Mouse (Mus musculus): ENCODE measurements around the gene Tfe3. TPM values are rescaled to one million over a fixed set of nuclear protein-coding genes. Genes with fewer than 3 reads are reported as not detected.

The Tfe3 gene
- polyA plus RNA-seq (2012; rRNA removed): 16.0 and 21.7 TPM in 2 replicates

GRCm38 (mm10) chrX:7762137-7762920, at the start of gene Tfe3:
Gene Tfe3 (plus strand): TSS chrX:7762560.

DNA sequence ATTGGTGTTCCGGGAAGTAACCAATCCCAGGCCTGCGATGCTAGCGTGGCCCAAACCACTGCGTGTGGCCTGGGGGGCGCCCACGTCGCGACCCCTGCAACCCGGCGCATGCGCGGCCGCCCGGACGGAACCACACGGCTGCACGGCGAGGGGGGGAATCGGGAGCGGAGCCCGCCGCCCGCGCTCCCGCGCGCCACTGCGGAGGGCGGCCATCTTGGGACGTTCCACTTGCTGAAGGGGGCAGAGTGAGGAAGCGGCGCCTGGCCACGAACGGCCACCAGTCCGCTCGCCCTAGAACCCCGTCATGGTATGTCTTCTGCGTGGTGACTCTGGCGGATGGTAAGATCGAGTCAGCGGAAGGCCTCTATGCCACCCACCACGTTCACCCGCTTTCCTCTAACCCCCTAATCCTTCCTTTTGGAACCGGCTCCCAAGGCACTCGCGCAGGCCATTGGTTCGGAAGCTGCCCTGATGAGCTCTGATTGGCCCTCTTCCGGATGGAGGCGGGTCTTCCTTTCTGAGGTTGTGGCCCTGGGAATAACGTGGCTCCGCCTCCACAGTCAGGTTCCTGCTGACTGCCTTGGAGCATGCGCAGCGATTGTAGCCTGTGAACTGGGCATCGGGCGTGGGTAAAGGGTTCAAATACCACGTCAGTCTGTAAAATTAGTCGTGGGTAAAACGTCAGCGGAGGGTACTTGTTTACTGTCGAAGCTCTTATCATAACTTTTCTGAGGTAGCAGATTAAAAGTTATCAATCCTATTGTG, 48.0 kb upstream of the Tfe3 start, which contains the start of gene Wdr45:
Gene Wdr45, plus strand, starts transcription at position 199 of the 765 bp plus-strand sequence.

DNA sequence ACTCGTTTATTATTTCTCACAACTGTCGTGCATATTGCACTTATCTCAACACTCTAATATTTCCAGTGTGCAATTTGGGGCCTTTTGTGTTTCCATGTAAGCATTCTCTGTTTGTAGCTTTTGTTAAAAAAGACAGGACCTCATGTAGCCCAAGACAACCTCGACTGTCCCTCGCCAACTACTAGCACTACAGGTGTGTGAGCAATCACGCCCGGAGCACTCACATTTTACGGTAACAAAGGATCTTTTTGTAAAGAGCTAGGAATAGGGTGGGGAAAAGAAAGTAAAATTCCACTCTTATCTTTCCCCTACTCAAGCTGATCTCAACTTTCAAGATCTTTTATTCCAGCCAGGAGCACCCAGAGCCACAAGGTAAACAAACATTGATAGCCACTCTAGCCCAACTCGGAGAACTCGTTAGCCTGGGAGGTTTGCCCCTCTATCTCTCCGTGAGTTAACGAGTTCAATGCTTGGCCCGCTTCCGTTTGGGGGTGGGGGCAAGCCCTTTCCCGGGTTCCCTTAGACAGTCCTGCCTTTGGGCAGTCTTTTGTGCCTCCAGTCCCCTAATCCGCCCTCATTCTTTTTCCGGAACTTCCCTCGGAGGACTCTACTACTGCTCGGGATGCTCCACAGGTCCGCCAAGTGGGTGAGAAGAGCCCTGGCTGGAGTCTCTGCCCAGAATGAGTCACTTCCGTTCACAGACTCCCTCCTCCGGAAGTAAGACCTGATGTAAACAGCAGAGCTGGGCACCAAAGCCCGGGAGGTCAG, 40.7 kb upstream of the Tfe3 start, which contains the start of gene Gm45208:
Gene Gm45208, plus strand, starts transcription at position 732 of the 768 bp plus-strand sequence.

GRCm38 (mm10) chrX:7728215-7728921, 34.0 kb upstream of the Tfe3 start, which contains the start of gene Praf2:
Gene Praf2 (plus strand): TSS chrX:7728439.

GRCm38 (mm10) chrX:7750432-7751116, 11.8 kb upstream of the Tfe3 start, which contains the start of gene Ccdc120:
Gene Ccdc120 (minus strand): TSS chrX:7750905.

DNA sequence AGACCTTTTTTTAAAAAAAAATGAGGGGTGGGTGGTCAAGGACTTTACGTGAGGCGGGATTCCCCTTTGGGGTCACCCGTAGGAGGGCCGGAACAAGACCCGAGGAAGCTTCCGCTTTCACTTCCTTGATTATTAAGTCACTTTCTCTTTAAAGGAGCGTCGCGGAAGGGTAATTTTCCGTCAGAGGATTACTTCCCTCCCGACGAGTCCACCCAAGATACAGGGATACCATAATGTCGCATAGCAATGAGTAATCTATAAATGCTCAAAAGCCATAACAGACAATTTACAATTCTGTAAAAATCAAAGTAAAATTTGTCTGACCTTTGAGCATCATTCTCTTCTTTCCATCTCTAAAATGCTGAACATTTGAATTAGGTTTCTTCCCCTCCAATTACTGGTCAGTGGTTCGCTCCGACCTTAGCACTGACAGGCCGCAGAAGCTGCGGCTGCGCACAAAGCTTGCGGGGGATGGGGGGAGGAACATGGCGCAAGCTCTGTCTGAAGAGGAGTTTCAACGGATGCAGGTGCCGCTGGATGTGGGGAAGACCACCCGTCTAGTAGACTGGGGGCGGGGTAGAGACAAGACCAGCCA, 27.3 kb downstream of the Tfe3 start, which contains the start of gene Gripap1:
Gene Gripap1, plus strand, starts transcription at position 224 of the 595 bp plus-strand sequence.

DNA sequence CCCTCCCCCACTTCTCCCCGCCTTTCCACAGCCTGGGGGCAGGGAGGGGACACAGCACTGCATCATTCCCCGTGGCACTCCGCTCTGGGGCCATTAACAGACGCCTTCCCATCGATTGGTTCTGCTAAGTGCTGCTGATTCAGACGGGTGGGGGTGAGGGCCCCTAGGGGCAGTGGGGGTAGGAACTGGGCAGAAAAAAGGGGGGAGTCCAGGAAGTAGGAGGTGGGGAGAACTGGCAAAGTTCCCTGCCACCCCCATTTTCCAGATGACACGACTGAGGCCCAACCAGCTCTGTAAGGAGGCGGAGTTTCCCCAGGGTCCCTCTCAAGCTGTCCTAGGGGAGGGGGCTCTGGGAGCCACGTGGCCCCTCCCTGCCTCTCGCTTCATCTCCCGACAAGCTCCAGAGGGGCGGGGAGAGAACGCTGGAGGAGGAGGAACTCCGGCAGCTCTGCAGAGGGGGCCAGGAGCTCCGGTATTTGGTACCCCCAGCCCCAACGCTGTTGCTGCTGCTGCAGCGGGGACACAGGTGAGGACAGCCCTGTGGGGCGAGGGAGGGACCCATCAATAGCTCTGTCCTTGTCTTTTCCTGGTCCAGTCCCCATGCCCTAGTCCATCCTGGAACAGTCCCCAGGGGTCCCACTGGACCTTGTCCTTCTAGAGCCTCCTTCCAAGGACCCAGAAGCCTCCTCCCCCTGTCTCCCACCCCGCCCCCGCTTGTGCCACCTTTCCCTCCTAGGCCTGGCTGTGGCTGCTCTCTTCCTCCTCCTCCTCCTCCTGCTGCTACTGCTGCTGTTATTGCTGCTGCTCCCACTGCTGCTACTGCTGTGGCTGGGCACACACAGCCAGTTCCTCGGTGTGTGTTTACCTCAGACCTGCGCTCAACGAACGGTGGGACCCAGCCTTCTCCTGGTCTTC, 59.8 kb downstream of the Tfe3 start, which contains the start of gene Kcnd1:
Gene Kcnd1, plus strand, starts transcription at position 425 of the 915 bp plus-strand sequence.

Other genes starting within 250 kb of the Tfe3 start
- 0.05 TPM in 2 replicates for gene Foxp3, start 188.9 kb upstream of the Tfe3 start, polyA plus RNA-seq (2012; rRNA removed)
- gene Ppp1r3f, start 188.3 kb upstream of the Tfe3 start, polyA plus RNA-seq (2012; rRNA removed): 4.5 and 9.5 TPM in 2 replicates
- 24.3 and 26.8 TPM in 2 replicates for gene Ccdc22, start 157.0 kb upstream of the Tfe3 start, polyA plus RNA-seq (2012; rRNA removed)
- gene Cacna1f, start 155.5 kb upstream of the Tfe3 start, polyA plus RNA-seq (2012; rRNA removed): 0.01 and 0.02 TPM in 2 replicates
- gene Syp, start 124.1 kb upstream of the Tfe3 start, polyA plus RNA-seq (2012; rRNA removed): 24.8 and 45.7 TPM in 2 replicates
- 4.0 and 7.8 TPM in 2 replicates for gene Prickle3, start 105.3 kb upstream of the Tfe3 start, polyA plus RNA-seq (2012; rRNA removed)
- 27.1 and 66.2 TPM in 2 replicates for gene Plp2, start 91.2 kb upstream of the Tfe3 start, polyA plus RNA-seq (2012; rRNA removed)
- gene Magix, start 81.3 kb upstream of the Tfe3 start, polyA plus RNA-seq (2012; rRNA removed): 0.16 and 0.22 TPM in 2 replicates
- 33.8 and 34.8 TPM in 2 replicates for gene Gpkow, start 65.4 kb upstream of the Tfe3 start, polyA plus RNA-seq (2012; rRNA removed)
- 27.5 and 38.5 TPM in 2 replicates for gene Wdr45, start 48.2 kb upstream of the Tfe3 start, polyA plus RNA-seq (2012; rRNA removed)
- 0.24 and 0.42 TPM in 2 replicates for gene Gm45208, start 40.3 kb upstream of the Tfe3 start, polyA plus RNA-seq (2012; rRNA removed)
- 53.9 and 70.5 TPM in 2 replicates for gene Praf2, start 34.1 kb upstream of the Tfe3 start, polyA plus RNA-seq (2012; rRNA removed)
- gene Ccdc120, start 11.7 kb upstream of the Tfe3 start, polyA plus RNA-seq (2012; rRNA removed): 20.3 and 22.5 TPM in 2 replicates
- gene Gripap1, start 27.2 kb downstream of the Tfe3 start, polyA plus RNA-seq (2012; rRNA removed): 72.0 and 84.3 TPM in 2 replicates
- 2.8 and 3.9 TPM in 2 replicates for gene Kcnd1, start 59.7 kb downstream of the Tfe3 start, polyA plus RNA-seq (2012; rRNA removed)
- 43.7 and 56.6 TPM in 2 replicates for gene Otud5, start 78.8 kb downstream of the Tfe3 start, polyA plus RNA-seq (2012; rRNA removed)
- gene Pim2, start 115.7 kb downstream of the Tfe3 start, polyA plus RNA-seq (2012; rRNA removed): 11.3 and 13.8 TPM in 2 replicates
- gene Slc35a2, start 121.5 kb downstream of the Tfe3 start, polyA plus RNA-seq (2012; rRNA removed): 15.1 and 29.0 TPM in 2 replicates
- 167 and 254 TPM in 2 replicates for gene Pqbp1, start 136.7 kb downstream of the Tfe3 start, polyA plus RNA-seq (2012; rRNA removed)
- 52.5 and 81.8 TPM in 2 replicates for gene Timm17b, start 136.8 kb downstream of the Tfe3 start, polyA plus RNA-seq (2012; rRNA removed)
- gene Gm10491, start 145.3 kb downstream of the Tfe3 start, polyA plus RNA-seq (2012; rRNA removed): not detected in 2 replicates
- gene Gm10490, start 147.0 kb downstream of the Tfe3 start, polyA plus RNA-seq (2012; rRNA removed): 0.29 TPM in 1 of 2 replicates, not detected in the other
- gene Pcsk1n, start 157.3 kb downstream of the Tfe3 start, polyA plus RNA-seq (2012; rRNA removed): 14.0 and 40.0 TPM in 2 replicates
- gene Eras, start 166.0 kb downstream of the Tfe3 start, polyA plus RNA-seq (2012; rRNA removed): 0.07 and 0.11 TPM in 2 replicates
- 88.1 and 106 TPM in 2 replicates for gene Hdac6, start 185.3 kb downstream of the Tfe3 start, polyA plus RNA-seq (2012; rRNA removed)
- 9.1 and 11.0 TPM in 2 replicates for gene Gata1, start 215.5 kb downstream of the Tfe3 start, polyA plus RNA-seq (2012; rRNA removed)